Mouse (Mus musculus): ENCODE results near the gene Dyrk1a. TPM values are rescaled to one million over a fixed set of nuclear protein-coding genes. Genes with fewer than 3 reads are reported as not detected.

Gene Dyrk1a
- total RNA-seq, 2 experiments from 2014 or later, result 83.9 to 93.5 TPM

GRCm38 (mm10) chr16:94718919-94719318 lies 149.1 kb downstream of the Dyrk1a start:
- no peak for DNase-seq

GRCm38 (mm10) chr16:94719488-94719887 lies 149.7 kb downstream of the Dyrk1a start:
- DNase-seq, result no peak

- no peak for DNase-seq
Measured at GRCm38 (mm10) chr16:94720476-94721153, 150.8 kb downstream of the Dyrk1a start.

GRCm38 (mm10) chr16:94721549-94722006 lies 151.8 kb downstream of the Dyrk1a start:
- DNase-seq, result no peak

- no peak for DNase-seq
Measured at GRCm38 (mm10) chr16:94722936-94723335, 153.1 kb downstream of the Dyrk1a start.

GRCm38 (mm10) chr16:94724061-94724596 lies 154.3 kb downstream of the Dyrk1a start:
- DNase-seq, result peak; percentile 39

GRCm38 (mm10) chr16:94724747-94725211 lies 155.0 kb downstream of the Dyrk1a start:
- no peak for DNase-seq

GRCm38 (mm10) chr16:94729236-94729635 lies 159.4 kb downstream of the Dyrk1a start:
- no peak for DNase-seq

- no peak for DNase-seq
Measured at GRCm38 (mm10) chr16:94731027-94731426, 161.2 kb downstream of the Dyrk1a start.

GRCm38 (mm10) chr16:94735472-94735871 lies 165.7 kb downstream of the Dyrk1a start:
- no peak for DNase-seq

- DNase-seq, result no peak
Measured at GRCm38 (mm10) chr16:94736462-94737358, 166.9 kb downstream of the Dyrk1a start.

- no peak for DNase-seq
Measured at GRCm38 (mm10) chr16:94737359-94737687, 167.5 kb downstream of the Dyrk1a start.

- DNase-seq, result peak; percentile 21
Measured at GRCm38 (mm10) chr16:94743853-94744501, 174.2 kb downstream of the Dyrk1a start.

GRCm38 (mm10) chr16:94745016-94745415 lies 175.2 kb downstream of the Dyrk1a start:
- peak; percentile 35 for DNase-seq

Other genes with a start within 250 kb of the Dyrk1a start
- 1 to 10 TPM; 1.9 to 3.4 TPM for gene Ripply3, start 241.6 kb upstream of the Dyrk1a start, total RNA-seq (2021)
- gene Ttc3, start 199.4 kb upstream of the Dyrk1a start, total RNA-seq (2021), result 100 to 1,000 TPM; 103 to 128 TPM
- gene Pigp, start 198.2 kb upstream of the Dyrk1a start, total RNA-seq (2021), result 100 to 1,000 TPM; 144 to 146 TPM
- 10 to 100 TPM; 21.0 to 25.2 TPM for gene Vps26c, start 43.2 kb upstream of the Dyrk1a start, total RNA-seq (2021)